Mouse (Mus musculus) embryonic fibroblast, embryonic 13.5 days (primary cell): ENCODE data around the gene Gabarap.

Experiments used
- CTCF ChIP-seq: IDR thresholded peaks from 2 replicates; pipeline ENCODE4 v1.5.1; 2011; ENCODE audit warnings: mild to moderate bottlenecking, control low read depth, low read length, moderate library complexity, borderline replicate concordance; ENCODE audit not compliant: insufficient read depth
- POLR2A ChIP-seq: IDR thresholded peaks from 2 replicates; pipeline ENCODE4 v1.6.1; 2011; ENCODE audit warnings: low read depth, mild to moderate bottlenecking, control low read depth, low read length, moderate library complexity

- no peak for TF ChIP-seq CTCF
- no peak for TF ChIP-seq POLR2A
Measured at GRCm38 (mm10) chr11:70042309-70043085, 51.6 kb downstream of the Gabarap start.
